Mouse (Mus musculus): ENCODE measurements around the gene Gpr179. TPM values are rescaled to one million over a fixed set of nuclear protein-coding genes. Genes with fewer than 3 reads are reported as not detected.

The Gpr179 gene
- polyA plus RNA-seq, 1 experiment = not detected

DNA sequence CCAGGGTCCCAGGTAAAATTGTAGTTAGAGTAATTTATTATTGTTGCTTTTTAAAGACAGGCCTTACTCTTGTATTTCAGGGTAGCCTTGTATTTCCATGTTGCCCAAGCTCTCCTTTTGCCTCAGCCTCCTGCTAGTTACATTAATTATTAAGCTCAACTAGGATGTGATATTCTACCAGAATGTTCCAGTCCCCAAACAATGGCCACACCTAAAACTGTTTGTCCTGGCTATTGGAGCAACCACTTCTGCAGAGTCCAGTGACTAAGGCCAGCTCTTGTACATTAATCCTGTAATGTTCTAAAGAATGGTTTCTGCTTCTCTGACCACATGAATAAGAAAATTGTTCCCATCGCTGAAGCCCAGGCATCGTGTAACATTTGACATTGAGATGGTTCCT lies 31.1 kb upstream of the Gpr179 start:
- no peak for TF ChIP-seq CTCF (IDR thresholded peaks at IDR 0.05; ENCODE audit: insufficient read depth, low read depth, low read length)
- TF ChIP-seq POLR2A (IDR thresholded peaks at IDR 0.05; ENCODE audit: insufficient read depth, low read depth, low read length) = no peak
- H3K4me1 ChIP-seq (ENCODE audit: control insufficient read depth, insufficient read depth, low read length) = no peaks in the 10 kb centered on the region
- no peak overlapping the region for H3K27ac ChIP-seq (ENCODE audit: insufficient read depth, low read depth, low read length)
- 76% methylated on average over 2 of the region's 2 CpGs for WGBS
- H3K4me3 ChIP-seq (ENCODE audit: insufficient read depth, low read depth, low read length) = no peak overlapping the region

GRCm38 (mm10) chr11:97380036-97380435 lies 28.2 kb upstream of the Gpr179 start:
- Histone ChIP-seq H3K27ac (ENCODE audit: insufficient read depth, low read depth, low read length) (no peak overlapping the region), H3K4me3 (ENCODE audit: insufficient read depth, low read depth, low read length) (no peak overlapping the region), H3K4me1 (ENCODE audit: control insufficient read depth, insufficient read depth, low read length) (0 out of 2 replicates have a peak, but pooled peaks cover 2% of the 10 kb centered on the region)
- 79% methylated on average over 3 of the region's 3 CpGs for WGBS
- TF ChIP-seq POLR2A (IDR thresholded peaks at IDR 0.05; ENCODE audit: insufficient read depth, low read depth, low read length) (no peak), CTCF (IDR thresholded peaks at IDR 0.05; ENCODE audit: insufficient read depth, low read depth, low read length) (no peak)

- Histone ChIP-seq H3K4me1 (ENCODE audit: control insufficient read depth, insufficient read depth, low read length) (peaks cover 8% of the 10 kb centered on the region; the same call in 1 of the 2 replicates), H3K4me3 (ENCODE audit: insufficient read depth, low read depth, low read length) (no peak overlapping the region), H3K27ac (ENCODE audit: insufficient read depth, low read depth, low read length) (no peak overlapping the region)
- TF ChIP-seq CTCF (IDR thresholded peaks at IDR 0.05; ENCODE audit: insufficient read depth, low read depth, low read length) (no peak), POLR2A (IDR thresholded peaks at IDR 0.05; ENCODE audit: insufficient read depth, low read depth, low read length) (no peak)
- 58% methylated on average over 2 of the region's 2 CpGs for WGBS
Measured at GRCm38 (mm10) chr11:97373402-97373801, 21.5 kb upstream of the Gpr179 start.

GRCm38 (mm10) chr11:97372159-97372864 lies 20.4 kb upstream of the Gpr179 start:
- 77% methylated on average over 6 of the region's 6 CpGs for WGBS
- peaks cover 11% of the 10 kb centered on the region; the same call in 1 of the 2 replicates for H3K4me1 ChIP-seq (ENCODE audit: control insufficient read depth, insufficient read depth, low read length)
- H3K27ac ChIP-seq (ENCODE audit: insufficient read depth, low read depth, low read length) = no peak overlapping the region
- no peak overlapping the region for H3K4me3 ChIP-seq (ENCODE audit: insufficient read depth, low read depth, low read length)
- TF ChIP-seq CTCF (IDR thresholded peaks at IDR 0.05; ENCODE audit: insufficient read depth, low read depth, low read length) (no peak), POLR2A (IDR thresholded peaks at IDR 0.05; ENCODE audit: insufficient read depth, low read depth, low read length) (no peak)

DNA sequence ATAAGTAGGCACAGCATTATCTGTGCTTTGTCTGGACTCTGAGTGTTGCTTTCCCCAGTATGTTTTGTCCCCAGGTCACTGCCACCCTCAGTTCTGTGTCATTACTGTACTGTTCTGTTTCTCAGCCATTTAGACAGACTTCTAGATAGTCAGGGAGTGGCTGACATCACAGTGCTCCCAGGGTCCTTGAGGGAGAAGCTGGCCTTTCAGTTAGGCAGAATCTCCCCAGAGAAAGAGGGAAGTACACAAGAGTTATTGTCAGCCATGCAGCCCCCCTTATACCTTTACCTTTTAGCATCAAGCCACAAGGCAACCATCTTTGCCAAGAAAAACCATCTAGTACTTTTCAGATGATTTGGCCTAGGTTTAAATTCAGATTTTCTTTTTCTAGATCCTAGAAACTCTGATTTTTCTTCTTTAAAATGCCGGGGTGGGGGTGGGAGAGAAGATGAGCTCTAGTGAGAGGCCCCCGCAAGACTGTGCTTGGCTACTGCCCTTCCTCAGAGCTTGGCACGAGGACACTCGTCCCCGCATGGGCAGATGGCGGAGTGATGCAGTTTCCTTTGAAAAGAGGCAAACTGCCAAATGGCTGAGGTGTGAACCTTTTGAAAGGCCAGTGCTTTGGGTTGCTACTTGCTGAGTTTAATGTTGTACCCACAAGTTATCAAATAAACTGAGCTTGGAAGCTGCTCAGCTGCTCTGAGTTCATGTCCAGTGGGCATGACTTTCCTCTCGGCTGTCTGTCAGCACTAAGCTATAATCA lies 18.6 kb upstream of the Gpr179 start:
- WGBS = 47% methylated on average over 7 of the region's 7 CpGs
- TF ChIP-seq CTCF (IDR thresholded peaks at IDR 0.05; ENCODE audit: insufficient read depth, low read depth, low read length) (no peak), POLR2A (IDR thresholded peaks at IDR 0.05; ENCODE audit: insufficient read depth, low read depth, low read length) (no peak)
- Histone ChIP-seq H3K4me3 (ENCODE audit: insufficient read depth, low read depth, low read length) (no peak overlapping the region), H3K4me1 (ENCODE audit: control insufficient read depth, insufficient read depth, low read length) (peaks cover 8% of the 10 kb centered on the region; the same call in 1 of the 2 replicates), H3K27ac (ENCODE audit: insufficient read depth, low read depth, low read length) (no peak overlapping the region)

- H3K27ac ChIP-seq (ENCODE audit: insufficient read depth, low read depth, low read length) = no peak overlapping the region
- TF ChIP-seq POLR2A (IDR thresholded peaks at IDR 0.05; ENCODE audit: insufficient read depth, low read depth, low read length) (no peak), CTCF (IDR thresholded peaks at IDR 0.05; ENCODE audit: insufficient read depth, low read depth, low read length) (no peak)
- 54% methylated on average over 5 of the region's 5 CpGs for WGBS
- H3K4me3 ChIP-seq (ENCODE audit: insufficient read depth, low read depth, low read length) = no peak overlapping the region
- peaks cover 8% of the 10 kb centered on the region; the same call in 1 of the 2 replicates for H3K4me1 ChIP-seq (ENCODE audit: control insufficient read depth, insufficient read depth, low read length)
Measured at GRCm38 (mm10) chr11:97368501-97368900, 16.6 kb upstream of the Gpr179 start.

DNA sequence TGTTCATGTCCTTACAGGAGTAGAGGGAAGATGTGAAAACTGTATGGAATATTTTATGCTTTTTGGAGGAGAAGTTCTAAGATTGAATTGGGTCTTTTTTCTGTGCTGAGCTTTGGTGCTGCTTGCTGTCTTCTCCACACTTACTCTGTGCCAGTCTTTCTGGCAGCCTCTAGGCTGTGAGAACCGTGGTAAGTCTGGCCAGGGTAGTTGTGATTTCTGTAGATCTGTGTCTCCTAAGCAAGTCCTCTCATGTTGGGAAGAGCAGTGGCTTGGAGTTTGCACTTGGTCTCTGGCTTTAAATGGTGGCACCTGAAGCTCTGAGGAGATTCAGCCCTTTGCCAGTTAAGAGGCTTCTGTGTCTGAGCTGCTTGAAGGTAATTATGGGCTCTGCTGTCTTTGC lies 13.7 kb upstream of the Gpr179 start:
- no peak overlapping the region for H3K27ac ChIP-seq (ENCODE audit: insufficient read depth, low read depth, low read length)
- WGBS = 17% methylated on average over 1 of the region's 1 CpGs
- peaks cover 5% of the 10 kb centered on the region for H3K4me1 ChIP-seq (ENCODE audit: control insufficient read depth, insufficient read depth, low read length)
- no peak overlapping the region for H3K4me3 ChIP-seq (ENCODE audit: insufficient read depth, low read depth, low read length)
- no peak for TF ChIP-seq CTCF (IDR thresholded peaks at IDR 0.05; ENCODE audit: insufficient read depth, low read depth, low read length)
- no peak for TF ChIP-seq POLR2A (IDR thresholded peaks at IDR 0.05; ENCODE audit: insufficient read depth, low read depth, low read length)

GRCm38 (mm10) chr11:97363644-97363995 lies 11.7 kb upstream of the Gpr179 start:
- Histone ChIP-seq H3K4me3 (ENCODE audit: insufficient read depth, low read depth, low read length) (peak overlapping the region; percentile 78), H3K4me1 (ENCODE audit: control insufficient read depth, insufficient read depth, low read length) (peaks cover 5% of the 10 kb centered on the region), H3K27ac (ENCODE audit: insufficient read depth, low read depth, low read length) (no peak overlapping the region)
- TF ChIP-seq POLR2A (IDR thresholded peaks at IDR 0.05; ENCODE audit: insufficient read depth, low read depth, low read length) (no peak), CTCF (IDR thresholded peaks at IDR 0.05; ENCODE audit: insufficient read depth, low read depth, low read length) (no peak)
- WGBS = 1% methylated on average over 7 of the region's 7 CpGs

All from olfactory bulb, adult 2 months (tissue).